Mouse (Mus musculus) left cerebral cortex, postnatal 25 days (tissue): Measurements from ENCODE around the gene Cpa5. TPM values are rescaled to one million over a fixed set of nuclear protein-coding genes. Genes with fewer than 3 reads are reported as not detected.

Experiments
- DNase-seq, 2 experiments: peaks; one replicate each; pipeline ENCODE4 v3.0.0; 2022; ENCODE audit warnings: low spot score in 2 of 2, mixed read lengths in 1 of 2
- intact Hi-C: fragments of 180-260 bp; cut with DNase I; formaldehyde crosslinking; loops from one replicate; pipeline ENCODE4 v1.15.1; 2025
- total RNA-seq, 2 experiments: library from RNA; stranded (reverse); gene quantifications; 2 replicates each; pipeline ENCODE4 v1.2.3; 2021

The Cpa5 gene
- total RNA-seq, 2 experiments from 2014 or later: not detected

GRCm38 (mm10) chr6:30600033-30600432, 10.8 kb upstream of the Cpa5 start:
- no peak for DNase-seq
- intact Hi-C loops: no loop called here

GRCm38 (mm10) chr6:30600995-30601394, 9.8 kb upstream of the Cpa5 start:
- intact Hi-C loops: no loop called here
- DNase-seq: no peak

- intact Hi-C loops: no loop called here
- no peak for DNase-seq
These were observed 6.4 kb upstream of the Cpa5 start for GRCm38 (mm10) chr6:30604342-30604867.

GRCm38 (mm10) chr6:30605111-30605510, 5.7 kb upstream of the Cpa5 start:
- intact Hi-C loops: no loop called here
- no peak for DNase-seq

GRCm38 (mm10) chr6:30605672-30606071, 5.1 kb upstream of the Cpa5 start:
- intact Hi-C loops: no loop called here
- no peak for DNase-seq

- intact Hi-C loops: no loop called here
- DNase-seq: no peak
These were observed 402 bp downstream of the Cpa5 start for GRCm38 (mm10) chr6:30611212-30611611.

GRCm38 (mm10) chr6:30614251-30614650, 3.4 kb downstream of the Cpa5 start:
- intact Hi-C loops: no loop called here
- DNase-seq: no peak

- intact Hi-C loops: no loop called here
- DNase-seq: no peak
These were observed 4.9 kb downstream of the Cpa5 start for GRCm38 (mm10) chr6:30615741-30616140.

- intact Hi-C loops: no loop called here
- no peak for DNase-seq
These were observed 5.7 kb downstream of the Cpa5 start for GRCm38 (mm10) chr6:30616491-30616941.

GRCm38 (mm10) chr6:30617020-30617958, 6.5 kb downstream of the Cpa5 start:
- intact Hi-C loops: no loop called here
- no peak for DNase-seq

- DNase-seq: peak; percentile 69 to 70
- intact Hi-C loops: no loop called here
These were observed 7.3 kb downstream of the Cpa5 start for GRCm38 (mm10) chr6:30617959-30618590.

- DNase-seq: no peak
- intact Hi-C loops: no loop called here
These were observed 7.9 kb downstream of the Cpa5 start for GRCm38 (mm10) chr6:30618735-30619134.

- DNase-seq: no peak
- intact Hi-C loops: no loop called here
These were observed 8.8 kb downstream of the Cpa5 start for GRCm38 (mm10) chr6:30619606-30620005.

GRCm38 (mm10) chr6:30620591-30620990, 9.8 kb downstream of the Cpa5 start:
- no peak for DNase-seq
- intact Hi-C loops: no loop called here

- intact Hi-C loops: no loop called here
- no peak for DNase-seq
These were observed 10.2 kb downstream of the Cpa5 start for GRCm38 (mm10) chr6:30620994-30621393.

- intact Hi-C loops: no loop called here
- DNase-seq: no peak
These were observed 11.2 kb downstream of the Cpa5 start for GRCm38 (mm10) chr6:30621986-30622389.

GRCm38 (mm10) chr6:30624763-30625162, 14.0 kb downstream of the Cpa5 start:
- intact Hi-C loops: no loop called here
- DNase-seq: no peak

- peak in 1 of 2 experiments; percentile 34 for DNase-seq
- intact Hi-C loops: no loop called here
These were observed 17.3 kb downstream of the Cpa5 start for GRCm38 (mm10) chr6:30628152-30628551.

GRCm38 (mm10) chr6:30629989-30630388, 19.2 kb downstream of the Cpa5 start:
- intact Hi-C loops: no loop called here
- DNase-seq: no peak

- DNase-seq: no peak
- intact Hi-C loops: no loop called here
These were observed 24.6 kb downstream of the Cpa5 start for GRCm38 (mm10) chr6:30635361-30635862.
